Mouse (Mus musculus) MEL (cell line): ENCODE data around the gene Vtcn1. TPM values are rescaled to one million over a fixed set of nuclear protein-coding genes. Genes with fewer than 3 reads are reported as not detected.

Source experiments
- DNase-seq: peaks from one replicate; pipeline ENCODE4 v3.0.0; 2011; ENCODE audit warnings: low read depth, low spot score
- H3K27ac ChIP-seq: 2 replicates; pipeline ENCODE4 v1.5.1; 2012; ENCODE audit warnings: low read depth, mild to moderate bottlenecking, control low read depth, low read length, moderate library complexity; ENCODE audit not compliant: control insufficient read depth
- H3K27me3 ChIP-seq, 2 experiments: fragments of 150-350 bp in 1 of 2; sonication (generic) in 1 of 2; 2 replicates each; pipeline ENCODE4 v1.6.1; 2012; ENCODE audit warnings: low read length in 2 of 2, mild to moderate bottlenecking in 2 of 2, improper control_type of control experiment in 1 of 2, moderate library complexity in 1 of 2; ENCODE audit not compliant: insufficient read depth in 2 of 2, control insufficient read depth in 1 of 2
- H3K36me3 ChIP-seq, 2 experiments: 2 replicates each; pipeline ENCODE4 v1.6.1; 2012 to 2014; ENCODE audit warnings: low read length in 2 of 2, improper control_type of control experiment in 1 of 2, inconsistent platforms in 1 of 2, mild to moderate bottlenecking in 1 of 2; ENCODE audit not compliant: insufficient read depth in 2 of 2, control insufficient read depth in 1 of 2
- H3K4me1 ChIP-seq, 2 experiments: fragments of 150-350 bp in 1 of 2; sonication (generic) in 1 of 2; 2 replicates each; pipeline ENCODE4 v1.6.1; 2012; ENCODE audit warnings: low read length in 2 of 2, improper control_type of control experiment in 1 of 2, mild to moderate bottlenecking in 1 of 2; ENCODE audit not compliant: insufficient read depth in 2 of 2, control insufficient read depth in 1 of 2
- H3K4me3 ChIP-seq, 2 experiments: fragments of 150-350 bp in 1 of 2; sonication (generic) in 1 of 2; 2 replicates each; pipeline ENCODE4 v1.5.1; 2012; ENCODE audit warnings: low read depth in 2 of 2, low read length in 2 of 2, mild to moderate bottlenecking in 2 of 2, moderate library complexity in 2 of 2, control low read depth in 1 of 2, improper control_type of control experiment in 1 of 2; ENCODE audit not compliant: control insufficient read depth in 1 of 2, insufficient read depth in 1 of 2
- H3K79me2 ChIP-seq: 2 replicates; pipeline ENCODE4 v1.6.1; 2012; ENCODE audit warnings: mild to moderate bottlenecking, low read length, moderate library complexity; ENCODE audit not compliant: control insufficient read depth, poor library complexity, insufficient read depth
- H3K9ac ChIP-seq: 2 replicates; pipeline ENCODE4 v1.6.1; 2012; ENCODE audit warnings: low read depth, mild to moderate bottlenecking, control low read depth, low read length, moderate library complexity; ENCODE audit not compliant: control insufficient read depth, poor library complexity, severe bottlenecking
- H3K9me3 ChIP-seq: fragments of 150-350 bp; sonication (generic); replicated peaks from 2 replicates; pipeline ENCODE4 v1.6.1; 2012; ENCODE audit warnings: mild to moderate bottlenecking, low read length, improper control_type of control experiment, moderate library complexity; ENCODE audit not compliant: insufficient read depth
- BHLHE40 ChIP-seq: IDR thresholded peaks from 2 replicates; pipeline ENCODE4 v1.6.1; 2012; ENCODE audit warnings: low read depth, mild to moderate bottlenecking, inconsistent platforms, low read length, improper control_type of control experiment, borderline replicate concordance
- CTCF ChIP-seq, 3 experiments: IDR thresholded peaks in 2 of 3; conservative IDR thresholded peaks in 1 of 3; 2 replicates each; pipeline ENCODE4 v1.5.1; 2011 to 2012; ENCODE audit warnings: low read length in 3 of 3, low read depth in 2 of 3, mild to moderate bottlenecking in 2 of 3, improper control_type of control experiment in 1 of 3, inconsistent platforms in 1 of 3, mixed read lengths in 1 of 3, moderate library complexity in 1 of 3; ENCODE audit not compliant: control insufficient read depth in 1 of 3, insufficient read depth in 1 of 3, poor library complexity in 1 of 3, severe bottlenecking in 1 of 3
- EP300 ChIP-seq, 2 experiments: IDR thresholded peaks; 2 replicates each; pipeline ENCODE4 v1.6.1; 2011; ENCODE audit warnings: improper control_type of control experiment in 2 of 2, low read length in 2 of 2, low read depth in 1 of 2, mild to moderate bottlenecking in 1 of 2
- GATA1 ChIP-seq: IDR thresholded peaks from 2 replicates; pipeline ENCODE4 v1.6.1; 2011; ENCODE audit warnings: low read depth, low read length, improper control_type of control experiment
- HCFC1 ChIP-seq: IDR thresholded peaks from 2 replicates; pipeline ENCODE4 v1.6.1; 2012; ENCODE audit warnings: low read depth, mild to moderate bottlenecking, inconsistent platforms, low read length, improper control_type of control experiment, moderate library complexity
- JUND ChIP-seq: IDR thresholded peaks from 2 replicates; pipeline ENCODE4 v1.6.1; 2011; ENCODE audit warnings: low read depth, mild to moderate bottlenecking, improper control_type of control experiment, low read length
- MAX ChIP-seq: IDR thresholded peaks from 2 replicates; pipeline ENCODE4 v1.6.1; 2011; ENCODE audit warnings: low read length, improper control_type of control experiment
- MEF2A ChIP-seq: IDR thresholded peaks from 2 replicates; pipeline ENCODE4 v1.6.1; 2014; ENCODE audit warnings: low read depth, mild to moderate bottlenecking, inconsistent platforms, low read length, improper control_type of control experiment; ENCODE audit not compliant: poor library complexity, insufficient replicate concordance, severe bottlenecking; ENCODE audit errors: extremely low read depth
- NRF1 ChIP-seq: IDR thresholded peaks from 2 replicates; pipeline ENCODE4 v1.6.1; 2014; ENCODE audit warnings: low read depth, mild to moderate bottlenecking, inconsistent platforms, low read length, improper control_type of control experiment, moderate library complexity; ENCODE audit not compliant: poor library complexity, insufficient read depth, severe bottlenecking
- POLR2A ChIP-seq, 2 experiments: IDR thresholded peaks; 2 replicates each; pipeline ENCODE4 v1.6.1; 2011 to 2012; ENCODE audit warnings: low read length in 2 of 2, mild to moderate bottlenecking in 2 of 2, control low read depth in 1 of 2, improper control_type of control experiment in 1 of 2, low read depth in 1 of 2, moderate library complexity in 1 of 2; ENCODE audit not compliant: control insufficient read depth in 1 of 2, insufficient read depth in 1 of 2, poor library complexity in 1 of 2
- POLR2AphosphoS5 ChIP-seq: IDR thresholded peaks from 2 replicates; pipeline ENCODE4 v1.6.1; 2012; ENCODE audit warnings: low read depth, borderline replicate concordance, mild to moderate bottlenecking, inconsistent platforms, low read length, moderate library complexity, mixed read lengths
- RAD21 ChIP-seq: IDR thresholded peaks from 2 replicates; pipeline ENCODE4 v1.6.1; 2011; ENCODE audit warnings: mild to moderate bottlenecking, low read depth, low read length, improper control_type of control experiment
- RCOR1 ChIP-seq: IDR thresholded peaks from 2 replicates; pipeline ENCODE4 v1.6.1; 2012; ENCODE audit warnings: low read depth, mild to moderate bottlenecking, inconsistent platforms, low read length, improper control_type of control experiment
- TAL1 ChIP-seq: IDR thresholded peaks from 2 replicates; pipeline ENCODE4 v1.6.1; 2012; ENCODE audit warnings: mild to moderate bottlenecking, inconsistent platforms, low read length, moderate library complexity, mixed read lengths
- UBTF ChIP-seq: IDR thresholded peaks from 2 replicates; pipeline ENCODE4 v1.6.1; 2012; ENCODE audit warnings: low read depth, mild to moderate bottlenecking, inconsistent platforms, low read length, improper control_type of control experiment, moderate library complexity, borderline replicate concordance; ENCODE audit not compliant: insufficient read depth
- ZKSCAN1 ChIP-seq: IDR thresholded peaks from 2 replicates; pipeline ENCODE4 v1.6.1; 2012; ENCODE audit warnings: low read depth, mild to moderate bottlenecking, inconsistent platforms, low read length, improper control_type of control experiment, moderate library complexity
- ZMIZ1 ChIP-seq: IDR thresholded peaks from 2 replicates; pipeline ENCODE4 v1.6.1; 2012; ENCODE audit warnings: low read depth, mild to moderate bottlenecking, inconsistent platforms, low read length, improper control_type of control experiment, moderate library complexity
- polyA plus RNA-seq, 2 experiments: library from polyadenylated mRNA; stranded (reverse) in 1 of 2; unstranded in 1 of 2; fragments of >175 nt in 1 of 2; fragments of >200 nt in 1 of 2; gene quantifications; 2 replicates each; pipeline versions ENCODE4 v1.2.1 to v1.2.4; 2012; ENCODE audit warnings: low replicate concordance in 2 of 2, low read depth in 1 of 2; ENCODE audit not compliant: insufficient read length in 2 of 2, insufficient read depth in 1 of 2, missing spikeins in 1 of 2
- total RNA-seq: library from RNA; depleted of rRNA; stranded (reverse); fragments of 300-350 nt; gene quantifications from 2 replicates; pipeline ENCODE4 v1.2.3, GENCODE M21; 2012

Gene Vtcn1
- total and polyA plus RNA-seq, 3 experiments = not detected

DNA sequence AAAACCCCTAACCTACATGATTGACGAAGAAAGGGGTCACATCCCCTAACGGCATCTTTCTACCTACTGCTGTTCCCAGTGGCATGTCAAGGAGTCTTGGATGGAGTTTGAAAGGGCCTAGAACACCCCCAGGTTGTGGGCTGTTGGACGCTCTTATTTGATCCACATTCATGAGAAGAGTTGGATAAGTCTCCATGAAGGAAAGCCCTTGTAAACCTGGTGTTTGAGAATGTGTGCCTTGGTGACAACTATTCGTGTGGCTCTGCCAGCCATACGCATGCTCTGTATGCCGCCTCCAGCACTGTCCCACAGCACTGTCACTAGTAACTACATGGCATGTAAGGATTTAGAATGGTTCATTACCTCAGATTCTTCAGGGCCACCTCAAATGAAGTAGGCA lies 110.9 kb downstream of the Vtcn1 start:
- Histone ChIP-seq H3K9me3 (no peaks in the 10 kb centered on the region), H3K36me3 (peaks cover 0 to 7% of the 10 kb centered on the region in 2 experiments; a peak in 2 of 4 replicates), H3K27me3 (no peaks in the 10 kb centered on the region)
- TF ChIP-seq HCFC1 (no peak), UBTF (no peak), MEF2A (no peak), TAL1 (no peak), RCOR1 (no peak), JUND (no peak), ZMIZ1 (no peak), EP300 (IDR thresholded peaks at IDR 0.05; ENCODE audit: low read depth in 1 of 2, low read length in 2 of 2) (no peak), MAX (no peak), POLR2A (IDR thresholded peaks at IDR 0.05; ENCODE audit: control insufficient read depth in 1 of 2, insufficient read depth in 1 of 2, low read depth in 1 of 2, low read length in 2 of 2, poor library complexity in 1 of 2) (no peak)
- TF ChIP-seq, all 39 proteins: peak for 0
- Histone ChIP-seq H3K27ac (no peak overlapping the region), H3K4me1 (peaks cover 0 to 3% of the 10 kb centered on the region in 2 experiments; a peak in 1 of 4 replicates), H3K4me3 (no peak overlapping the region), H3K9ac (no peak overlapping the region), H3K79me2 (no peaks in the 10 kb centered on the region)
- no peak for DNase-seq

DNA sequence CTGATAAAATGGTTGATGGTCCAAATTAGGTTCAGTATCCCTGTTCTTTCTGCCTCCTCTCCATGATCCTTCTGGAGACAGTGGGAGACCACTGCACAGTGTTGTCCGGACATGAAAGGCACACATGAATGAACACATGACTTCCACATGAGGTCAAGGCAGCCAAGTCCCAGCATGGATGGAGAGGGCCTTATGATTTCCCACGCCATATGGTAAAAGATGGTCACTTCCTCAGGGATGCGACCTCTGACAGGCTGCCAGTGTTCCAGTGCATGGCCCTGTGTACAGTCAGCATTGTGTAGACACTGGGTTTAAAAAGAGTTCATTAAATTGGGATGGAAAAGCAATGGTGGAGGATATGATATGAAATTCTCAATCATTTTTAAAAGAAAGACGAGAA lies 113.0 kb downstream of the Vtcn1 start:
- H3K27me3 ChIP-seq = no peaks in the 10 kb centered on the region
- H3K4me3 ChIP-seq = no peak overlapping the region
- TF ChIP-seq MEF2A = no peak
- no peak for TF ChIP-seq MAX
- TF ChIP-seq JUND = no peak
- no peak for TF ChIP-seq POLR2AphosphoS5
- TF ChIP-seq RAD21 = no peak
- no peak for TF ChIP-seq NRF1
- no peak for TF ChIP-seq GATA1
- no peak for TF ChIP-seq CTCF (IDR thresholded peaks at IDR 0.05 in 2 of 3, conservative IDR thresholded peaks at IDR 0.05 in 1 of 3; ENCODE audit: control insufficient read depth in 1 of 3, insufficient read depth in 1 of 3, low read depth in 2 of 3, low read length in 3 of 3, poor library complexity in 1 of 3, severe bottlenecking in 1 of 3)
- TF ChIP-seq BHLHE40 = no peak
- no peak for TF ChIP-seq ZKSCAN1
- no peaks in the 10 kb centered on the region; a peak in 1 of 4 replicates for H3K36me3 ChIP-seq
- no peaks in the 10 kb centered on the region for H3K4me1 ChIP-seq
- DNase-seq = no peak
- no peak overlapping the region for H3K9ac ChIP-seq
- H3K79me2 ChIP-seq = no peaks in the 10 kb centered on the region
- no peak overlapping the region for H3K27ac ChIP-seq
- no peaks in the 10 kb centered on the region for H3K9me3 ChIP-seq
